Mouse (Mus musculus): ENCODE data around the gene Trp53bp1. TPM values are rescaled to one million over a fixed set of nuclear protein-coding genes. Genes with fewer than 3 reads are reported as not detected.

Gene Trp53bp1
- total RNA-seq, 2 experiments from 2014 or later = 17.3 to 22.7 TPM

DNA sequence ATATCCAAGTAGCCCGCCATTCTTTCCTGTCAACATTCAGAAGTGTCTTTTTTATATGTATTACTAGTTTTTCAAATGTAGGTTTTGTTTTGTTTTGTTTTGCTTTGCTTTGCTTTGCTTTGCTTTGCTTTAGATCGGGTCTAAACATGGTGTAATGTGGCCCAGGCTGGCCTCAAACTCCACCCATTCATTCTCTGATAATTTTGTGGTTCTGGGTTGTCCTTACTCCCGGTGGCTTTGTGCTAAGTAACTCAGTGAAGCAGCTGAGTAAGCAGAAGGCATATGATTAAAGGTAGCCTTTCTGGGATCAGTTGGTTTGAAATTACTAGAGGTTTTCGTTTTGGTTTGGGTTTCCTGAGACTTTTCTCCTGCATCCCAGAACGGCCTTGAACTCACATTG, 121.5 kb downstream of the Trp53bp1 start:
- no peak for DNase-seq (ENCODE audit: low spot score)

Other genes starting within 250 kb of the Trp53bp1 start
- gene Epb42, start 234.3 kb downstream of the Trp53bp1 start, total RNA-seq (2021) = not detected
- under 1 TPM; 0.14 to 0.33 TPM for gene Tgm5, start 185.6 kb downstream of the Trp53bp1 start, total RNA-seq (2021)
- not detected for gene Tgm7, start 161.6 kb downstream of the Trp53bp1 start, total RNA-seq (2021)
- 10 to 100 TPM; 14.0 to 16.4 TPM for gene Adal, start 131.0 kb downstream of the Trp53bp1 start, total RNA-seq (2021)
- 1 to 10 TPM; 3.1 to 3.3 TPM for gene Lcmt2, start 130.8 kb downstream of the Trp53bp1 start, total RNA-seq (2021)
- gene Tubgcp4, start 100.8 kb downstream of the Trp53bp1 start, total RNA-seq (2021) = 10 to 100 TPM in 1 of 2 experiments, 1 to 10 TPM in 1; 9.0 to 15.3 TPM
- 1 to 10 TPM; 4.1 to 4.6 TPM for gene Zscan29, start 100.3 kb downstream of the Trp53bp1 start, total RNA-seq (2021)
- gene Map1a, start 18.2 kb upstream of the Trp53bp1 start, total RNA-seq (2021) = 10 to 100 TPM in 1 of 2 experiments, 1 to 10 TPM in 1; 4.7 to 13.4 TPM
- 100 to 1,000 TPM; 107 to 127 TPM for gene Ppip5k1, start 84.0 kb upstream of the Trp53bp1 start, total RNA-seq (2021)
- gene Ckmt1, start 86.3 kb upstream of the Trp53bp1 start, total RNA-seq (2021) = not detected
- under 1 TPM in 1 of 2 experiments, not detected in 1; 0.09 TPM for gene Strc, start 115.8 kb upstream of the Trp53bp1 start, total RNA-seq (2021)
- gene Pdia3, start 142.4 kb upstream of the Trp53bp1 start, total RNA-seq (2021) = 10 to 100 TPM; 28.3 to 39.1 TPM
- gene Catsper2, start 142.4 kb upstream of the Trp53bp1 start, total RNA-seq (2021) = 1 to 10 TPM; 1.7 to 1.8 TPM
- gene Ell3, start 172.9 kb upstream of the Trp53bp1 start, total RNA-seq (2021) = not detected
- 100 to 1,000 TPM; 334 to 355 TPM for gene Serf2, start 177.8 kb upstream of the Trp53bp1 start, total RNA-seq (2021)
- gene Hypk, start 181.9 kb upstream of the Trp53bp1 start, total RNA-seq (2021) = 10 to 100 TPM; 10.9 to 15.1 TPM
- gene Serinc4, start 185.4 kb upstream of the Trp53bp1 start, total RNA-seq (2021) = not detected
- 10 to 100 TPM; 23.5 to 24.5 TPM for gene Mfap1b, start 202.7 kb upstream of the Trp53bp1 start, total RNA-seq (2021)
- 10 to 100 TPM; 17.9 to 19.2 TPM for gene Mfap1a, start 235.3 kb upstream of the Trp53bp1 start, total RNA-seq (2021)
- gene Wdr76, start 235.3 kb upstream of the Trp53bp1 start, total RNA-seq (2021) = 1 to 10 TPM; 1.4 to 1.5 TPM

Data from gastrocnemius, adult 18-20 months (tissue).